Mouse (Mus musculus) mesoderm, embryonic 11.5 days (tissue): ENCODE measurements at regions not wholly inside any gene's neighbourhood (a gene's known extent, or its start where the extent isn't known, plus 50 kb on each side); places are given as distances from the start of the nearest gene placed in this dataset.

Source experiments
- DNase-seq: peaks from one replicate; pipeline ENCODE4 v3.0.0-alpha.2; 2012; ENCODE audit warnings: low read depth, low spot score

DNA sequence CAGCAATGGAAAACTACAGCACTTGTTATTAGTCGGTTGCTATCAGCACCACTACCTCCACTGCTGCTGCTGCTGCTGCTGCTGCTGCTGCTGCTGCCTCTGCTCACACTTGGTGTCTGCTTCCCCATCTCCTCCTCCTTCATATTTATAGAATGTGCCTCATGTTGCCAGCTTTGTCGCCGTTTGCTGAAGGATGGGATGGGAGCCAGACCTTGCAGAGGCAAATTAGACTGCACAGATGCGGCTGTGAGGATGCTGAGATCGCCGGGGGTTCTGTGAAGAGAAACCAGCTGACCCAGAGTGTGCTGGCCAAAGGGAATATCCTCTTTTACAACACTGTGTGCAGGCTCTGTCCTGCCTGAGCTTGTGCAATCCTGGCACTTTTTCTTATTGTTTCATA, 316.0 kb upstream of the Runx1 start:
- DNase-seq = no peak

DNA sequence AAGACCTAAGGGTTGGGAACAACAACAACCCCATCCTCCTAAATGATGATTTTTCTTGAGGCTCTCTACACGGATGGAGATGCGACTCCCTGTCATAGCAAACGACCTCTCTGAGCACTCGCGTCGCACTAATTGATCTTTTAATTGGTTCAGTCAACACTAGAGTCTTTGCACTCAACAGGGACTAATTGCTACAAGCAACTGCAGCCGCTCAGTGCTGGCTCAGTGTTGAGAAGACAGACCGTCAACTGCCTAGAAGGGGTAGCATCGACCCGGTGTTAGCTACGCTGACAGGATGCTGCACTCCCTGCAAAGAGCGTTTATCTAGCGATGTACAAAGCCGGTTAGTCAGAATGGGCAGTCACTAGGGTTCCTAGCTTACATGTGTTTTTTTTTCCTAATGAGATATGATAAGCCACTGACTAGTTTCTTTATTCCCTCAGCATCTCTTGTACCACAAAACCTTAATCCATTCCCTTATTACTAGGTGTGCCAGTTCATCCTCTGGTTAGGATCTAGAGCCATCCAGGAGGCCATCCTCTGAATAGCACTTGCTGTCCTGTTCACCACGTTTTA, 314.7 kb upstream of the Runx1 start:
- DNase-seq = no peak

DNA sequence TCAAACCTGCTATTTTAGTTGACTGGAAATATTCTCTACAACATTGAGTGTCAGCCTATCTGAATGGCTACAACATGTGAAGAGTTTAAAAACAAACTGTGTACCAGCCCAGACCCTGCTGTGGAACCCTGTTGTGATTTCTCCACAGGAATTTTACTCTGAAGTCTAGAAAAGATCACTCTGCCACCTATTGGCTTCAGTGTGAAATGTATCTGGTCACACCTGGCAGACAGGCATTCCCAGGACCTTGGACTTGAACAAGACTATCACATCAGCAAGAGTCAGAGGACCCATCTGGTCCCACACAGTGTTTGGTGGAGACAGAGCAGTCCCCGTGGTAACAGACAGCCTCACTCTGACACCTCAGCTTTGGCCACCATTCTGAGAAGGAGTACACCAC, 311.3 kb upstream of the Runx1 start:
- DNase-seq = peak; percentile 13

DNA sequence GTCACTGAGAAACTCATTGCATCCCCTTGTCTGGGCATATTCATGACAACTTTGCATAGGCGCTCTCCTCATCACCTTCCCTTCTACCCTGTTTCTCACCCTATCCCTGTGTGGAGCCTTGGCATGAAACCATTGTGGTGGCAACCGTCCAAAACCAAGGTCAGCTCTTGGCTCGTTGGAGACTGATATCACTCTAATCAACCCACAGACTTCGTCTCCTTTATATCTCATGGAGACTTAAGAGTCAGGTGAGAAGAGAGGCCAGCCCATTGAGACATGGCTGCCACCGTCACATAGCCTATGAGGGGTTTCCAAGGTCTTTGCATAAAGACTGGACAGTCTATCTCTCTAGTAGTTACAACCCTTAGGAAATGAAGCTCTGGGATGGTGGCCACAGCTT, 305.5 kb upstream of the Runx1 start:
- DNase-seq = no peak

DNA sequence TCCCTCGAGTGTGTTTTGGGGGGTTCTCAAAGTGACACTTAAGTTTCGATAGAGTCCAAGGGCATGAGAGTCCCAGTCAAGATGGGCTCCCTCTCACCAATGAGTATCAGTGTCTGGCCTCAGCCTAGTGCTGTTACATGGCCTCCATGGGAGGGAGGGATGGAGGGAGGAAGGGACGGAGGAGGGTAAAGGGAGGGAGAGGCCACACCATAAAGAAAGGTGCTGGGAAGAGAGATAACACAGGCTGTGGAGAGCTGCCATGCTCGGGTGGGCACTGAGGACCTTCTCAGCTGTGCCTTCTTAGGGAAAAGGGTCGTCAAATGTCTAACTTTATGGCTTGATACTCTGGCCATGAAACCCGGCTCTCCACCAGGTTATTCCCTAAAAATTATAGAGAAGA, 304.7 kb upstream of the Runx1 start:
- DNase-seq = no peak

DNA sequence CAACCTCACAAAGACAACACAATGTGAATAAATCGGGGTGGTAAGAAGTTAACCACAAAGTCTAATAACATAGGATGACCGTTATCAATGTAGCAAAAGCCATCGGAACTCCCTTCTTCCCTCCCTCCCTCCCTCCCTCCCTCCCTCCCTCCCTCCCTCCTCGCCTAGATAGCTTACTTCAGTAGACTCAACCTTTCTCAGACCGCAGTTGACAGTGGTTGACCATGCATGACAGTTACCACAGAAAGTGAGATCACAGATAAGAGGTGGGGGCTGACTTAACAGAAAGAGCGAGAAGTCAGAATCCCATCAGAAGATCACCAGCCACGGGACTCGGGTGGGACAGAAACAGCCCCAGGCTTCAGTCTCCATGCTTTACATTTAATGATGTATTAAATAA, 297.8 kb upstream of the Runx1 start:
- no peak for DNase-seq

DNA sequence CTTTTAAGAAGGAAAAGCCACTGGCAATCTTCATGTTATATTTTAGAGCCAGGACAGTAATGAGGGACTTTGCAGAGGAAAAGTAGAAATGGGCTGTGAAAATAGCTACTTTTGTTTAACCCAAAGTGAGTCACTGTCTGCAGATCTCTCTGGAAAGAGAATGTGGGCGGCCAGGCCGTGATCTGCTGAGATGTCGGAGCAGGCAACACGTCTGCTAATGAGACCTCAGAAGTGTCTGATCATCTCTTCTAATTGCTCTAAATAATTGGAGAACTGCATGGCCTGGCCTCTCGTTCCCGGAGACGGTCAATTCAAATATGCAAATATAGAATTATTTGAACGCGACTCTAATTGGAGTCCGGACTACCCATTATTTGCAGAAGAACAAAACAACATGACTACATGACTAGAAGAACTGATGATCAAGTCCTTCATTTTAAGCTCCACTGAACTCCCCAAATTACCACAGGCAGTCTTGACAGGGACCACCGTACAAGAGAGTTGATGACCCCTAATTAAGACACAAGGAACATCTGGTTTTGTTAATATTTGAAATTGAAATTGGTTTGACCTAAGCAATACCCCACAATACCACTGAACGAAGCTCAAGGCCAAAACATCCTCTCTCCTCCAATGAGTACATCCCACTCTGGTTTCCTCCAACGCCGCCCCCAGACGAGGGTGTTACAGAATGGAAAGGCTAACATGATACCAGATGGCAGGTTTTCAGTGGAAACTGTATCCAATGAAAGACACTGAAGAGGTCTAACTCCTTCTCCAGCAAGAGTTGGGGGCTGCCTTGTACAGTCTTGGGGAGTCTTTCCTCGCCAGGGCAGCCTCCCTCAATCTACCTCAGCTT, 290.4 kb upstream of the Runx1 start:
- DNase-seq = no peak

DNA sequence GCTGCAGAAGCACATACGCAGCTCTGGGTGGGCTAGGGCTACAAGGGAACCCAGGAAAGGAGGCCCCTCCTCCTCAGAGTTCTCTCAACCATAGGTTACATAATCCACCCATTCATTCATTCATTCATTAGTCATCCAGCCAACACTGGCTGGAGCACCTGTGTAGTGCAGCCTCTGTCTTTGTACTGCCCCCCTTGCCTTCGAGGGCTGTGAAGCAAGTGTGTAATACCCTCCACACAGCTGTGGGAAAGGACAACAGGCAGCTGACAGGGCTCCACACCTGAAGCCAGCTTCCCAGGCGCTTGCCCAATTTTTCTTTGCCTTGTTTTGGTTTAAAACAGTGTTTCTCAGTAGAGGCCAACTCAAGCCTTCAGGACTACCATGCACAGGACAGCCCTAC, 285.0 kb upstream of the Runx1 start:
- DNase-seq = no peak

DNA sequence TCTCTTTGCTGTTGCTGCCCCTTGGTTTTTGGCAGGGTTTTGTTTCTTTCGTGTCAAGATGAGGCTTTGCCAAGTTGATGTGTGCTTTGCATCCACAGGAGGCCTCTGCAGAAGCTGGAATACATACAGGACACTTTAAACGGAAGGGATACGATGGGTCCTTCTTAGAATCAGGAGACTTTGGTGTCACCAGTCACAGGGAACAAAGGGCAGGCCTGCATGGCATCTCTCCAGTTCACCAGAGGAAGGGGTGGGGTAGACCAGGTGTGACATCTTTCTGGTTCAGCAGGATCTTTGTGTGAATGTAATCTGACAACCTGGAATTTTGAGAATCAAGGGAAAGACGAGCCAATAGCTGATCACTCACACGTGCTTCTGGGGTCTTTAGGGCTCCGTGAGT, 284.5 kb upstream of the Runx1 start:
- no peak for DNase-seq

DNA sequence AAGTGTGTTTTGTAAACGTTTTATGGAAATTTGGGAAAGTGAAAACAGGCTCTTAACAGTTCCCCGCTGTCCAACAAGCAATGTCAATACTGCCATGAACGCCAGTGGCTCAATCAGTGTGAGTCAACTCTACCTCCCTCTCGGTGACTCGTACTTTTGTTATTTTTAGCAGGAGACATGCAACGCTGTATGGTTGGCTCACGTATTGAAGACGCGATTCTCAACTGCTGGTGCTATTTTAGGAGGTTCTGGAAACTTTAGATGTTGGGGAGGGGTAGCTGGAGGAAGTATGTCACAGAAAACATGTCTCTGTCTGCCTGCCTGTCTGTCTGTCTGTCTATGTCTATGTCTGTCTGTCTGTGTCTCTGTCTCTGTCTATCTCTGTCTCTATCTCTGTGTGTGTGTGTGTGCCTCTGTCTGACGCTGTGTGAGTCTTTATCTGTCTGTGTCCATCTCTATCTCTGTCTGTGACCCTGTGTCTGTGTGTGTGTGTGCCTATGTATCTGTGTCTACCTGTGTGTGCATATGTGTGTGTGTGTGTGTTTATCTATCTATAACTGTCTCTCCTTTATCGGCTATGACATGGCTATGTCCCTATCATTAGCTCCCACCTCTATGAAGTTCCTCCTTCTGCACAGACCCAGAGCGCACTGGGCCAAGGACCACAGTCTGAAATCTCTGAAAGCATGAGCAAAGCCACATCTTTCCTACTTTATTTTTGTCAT, 283.9 kb upstream of the Runx1 start:
- DNase-seq = no peak

DNA sequence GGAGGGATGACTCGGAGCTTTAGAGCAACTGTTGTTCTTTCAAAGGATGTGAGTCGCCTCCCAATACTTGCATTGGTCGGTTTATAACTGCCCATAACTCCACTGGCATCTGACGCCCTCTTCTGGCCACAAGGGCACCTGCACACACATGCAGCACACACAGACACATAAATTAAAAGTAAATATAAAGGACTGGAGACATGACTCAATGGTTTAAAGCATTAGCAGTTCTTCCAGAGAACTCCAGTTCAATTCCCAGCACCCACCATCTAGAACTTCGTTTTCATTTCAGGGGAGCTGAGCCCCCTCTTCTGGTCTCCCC, 281.5 kb upstream of the Runx1 start:
- DNase-seq = no peak

DNA sequence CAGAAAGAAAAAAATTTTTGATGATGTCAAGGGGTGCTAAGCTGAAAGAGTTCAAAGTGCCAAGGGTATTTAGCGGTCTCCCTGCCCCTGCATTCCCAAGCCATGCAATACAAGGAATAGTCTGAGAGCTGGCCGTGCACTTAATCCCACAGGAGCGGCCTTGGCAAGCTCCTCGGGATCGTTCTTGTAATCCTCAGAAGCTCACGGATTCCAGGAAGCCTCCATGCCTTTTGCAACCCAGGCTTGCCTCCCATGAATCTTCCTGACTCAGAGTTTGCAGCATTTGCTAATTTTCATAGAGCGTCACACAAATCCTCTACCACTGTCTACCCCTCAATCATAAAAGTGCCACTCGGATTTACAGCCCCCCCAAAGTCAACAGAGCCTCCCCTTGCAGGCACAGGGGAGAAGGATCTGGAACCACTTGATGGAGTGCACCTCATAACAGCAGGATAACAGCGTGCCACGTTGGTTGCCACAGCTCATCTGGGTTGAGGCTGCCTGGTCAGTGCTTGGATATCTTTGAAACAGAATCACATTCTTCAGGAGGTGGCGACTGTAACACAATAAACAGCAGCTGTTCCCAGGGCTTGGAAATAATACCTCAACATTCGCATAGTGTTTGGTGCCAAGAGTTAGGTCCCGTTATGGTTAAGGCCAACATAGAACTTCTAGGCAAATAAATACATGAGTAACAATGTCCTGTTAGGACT, 281.0 kb upstream of the Runx1 start:
- peak; percentile 8 for DNase-seq

DNA sequence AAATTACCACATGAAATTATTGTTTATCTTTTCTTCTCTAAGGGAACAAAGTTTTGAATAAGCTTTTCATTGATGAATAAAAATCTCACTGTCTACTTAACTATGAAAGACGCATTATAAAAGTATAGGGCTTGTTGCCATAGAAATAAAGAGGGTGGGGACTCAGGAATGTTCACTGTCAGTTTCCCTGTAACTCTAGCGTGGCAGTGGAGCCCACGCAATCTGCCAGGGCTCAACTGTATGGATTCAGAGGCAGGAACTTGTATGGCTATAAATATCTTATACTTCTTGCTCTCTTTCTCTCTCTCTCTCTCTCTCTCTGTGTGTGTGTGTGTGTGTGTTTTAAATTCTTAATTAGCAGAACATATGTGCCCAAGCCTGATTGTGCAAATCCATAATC, 276.2 kb upstream of the Runx1 start:
- no peak for DNase-seq

DNA sequence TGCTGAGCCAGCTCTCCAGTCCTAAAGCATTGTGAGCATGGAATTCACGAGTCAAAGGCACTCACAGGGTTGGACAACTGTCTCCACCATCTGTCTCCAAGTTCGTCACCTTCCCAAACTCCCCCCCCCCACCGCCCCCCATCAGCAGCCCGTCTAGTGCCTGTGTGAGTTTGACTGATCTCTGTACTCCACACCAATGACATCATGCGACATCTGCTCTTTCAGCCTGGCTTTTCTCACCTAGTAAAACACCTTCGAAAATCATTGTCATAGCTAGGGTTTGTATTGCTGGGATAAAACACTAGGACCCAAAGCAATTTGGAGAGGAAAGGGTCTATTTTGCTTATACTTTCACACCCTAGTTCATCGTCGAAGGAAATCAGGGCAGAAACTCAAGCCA, 272.1 kb upstream of the Runx1 start:
- no peak for DNase-seq

DNA sequence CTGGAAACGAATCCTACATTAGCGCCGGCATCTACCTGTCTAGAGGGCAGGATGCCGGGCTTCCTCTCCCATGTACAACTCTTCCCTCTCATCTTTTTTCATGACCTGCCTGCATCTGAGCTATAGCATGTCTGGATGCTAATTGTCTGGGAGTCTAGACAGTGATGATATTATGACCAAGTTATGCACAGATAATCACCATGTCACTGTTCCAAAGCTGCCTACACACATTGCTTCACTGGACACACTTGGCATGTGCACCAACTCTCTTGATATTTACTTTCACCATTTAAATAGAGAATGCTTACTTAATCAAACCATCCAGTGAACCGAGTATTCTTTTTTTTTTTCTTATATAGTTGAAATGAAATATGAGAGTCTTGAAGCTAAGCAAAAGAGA, 270.2 kb upstream of the Runx1 start:
- no peak for DNase-seq

DNA sequence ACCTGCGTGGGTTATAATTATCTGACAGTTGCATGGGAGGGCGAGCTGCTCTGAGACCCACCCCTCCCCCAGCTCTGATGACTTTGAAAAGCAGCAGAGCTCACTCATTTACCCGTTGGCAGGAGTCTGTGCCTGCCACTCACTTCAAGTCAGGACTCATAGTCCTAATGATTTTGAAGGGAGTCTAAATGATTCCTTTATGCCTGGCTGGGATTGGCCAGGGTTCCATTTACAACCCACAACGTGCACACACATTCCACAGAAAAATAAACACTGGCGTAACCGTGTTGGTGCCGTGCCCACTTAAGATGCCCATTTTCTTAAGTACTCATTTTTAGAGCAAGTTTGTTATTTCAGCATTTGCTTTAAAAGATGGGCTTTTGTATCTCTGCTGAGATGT, 266.8 kb upstream of the Runx1 start:
- DNase-seq = no peak

DNA sequence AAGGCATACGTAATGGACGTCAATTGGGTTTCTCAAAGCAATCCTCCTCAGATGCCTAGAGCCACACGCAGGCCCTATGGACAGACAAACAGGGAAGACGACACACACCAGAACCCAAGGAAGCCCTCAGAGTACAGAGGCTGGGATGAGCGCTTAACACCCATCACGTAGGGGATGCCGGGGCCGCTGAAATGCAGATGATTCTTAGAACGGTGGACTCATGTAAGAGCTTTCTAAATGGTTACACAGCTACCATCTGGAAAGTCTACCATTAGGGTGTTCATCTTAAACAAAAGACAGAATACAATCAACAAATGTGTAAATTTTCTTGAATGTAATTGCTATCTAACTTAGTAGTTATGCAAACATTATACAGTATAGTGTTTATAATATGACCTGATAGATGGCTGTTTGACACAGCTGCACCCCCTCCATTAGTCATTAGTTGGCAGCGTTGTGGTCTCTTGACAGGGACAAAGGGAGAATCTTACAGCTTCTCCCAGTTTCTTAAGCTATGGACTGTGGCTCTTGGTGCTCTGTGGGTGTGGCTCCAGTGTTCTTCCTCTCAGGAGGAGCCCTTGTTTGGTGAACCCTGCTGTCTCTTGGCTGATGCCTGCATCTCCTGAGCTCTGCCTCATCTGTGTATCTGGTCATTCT, 259.4 kb upstream of the Runx1 start:
- DNase-seq = no peak

DNA sequence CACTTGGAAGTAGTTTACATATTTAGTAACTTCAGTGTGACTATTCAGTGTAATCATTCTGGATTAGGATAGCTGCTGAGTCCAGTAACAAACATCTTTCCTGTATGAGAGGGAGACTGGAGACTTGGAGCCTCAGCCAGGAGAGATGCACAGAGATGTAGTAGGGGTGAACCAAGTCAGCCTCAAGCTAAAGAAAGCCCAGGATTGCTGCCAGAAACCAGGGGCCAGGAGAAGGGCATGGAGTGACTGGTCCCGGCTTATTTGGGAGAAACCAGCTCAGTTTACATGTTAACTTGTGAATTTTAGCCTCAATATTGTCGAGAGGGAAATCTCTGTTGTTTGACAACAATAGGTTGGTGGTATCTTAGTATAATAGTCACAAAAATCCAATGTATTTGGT, 257.8 kb upstream of the Runx1 start:
- no peak for DNase-seq

DNA sequence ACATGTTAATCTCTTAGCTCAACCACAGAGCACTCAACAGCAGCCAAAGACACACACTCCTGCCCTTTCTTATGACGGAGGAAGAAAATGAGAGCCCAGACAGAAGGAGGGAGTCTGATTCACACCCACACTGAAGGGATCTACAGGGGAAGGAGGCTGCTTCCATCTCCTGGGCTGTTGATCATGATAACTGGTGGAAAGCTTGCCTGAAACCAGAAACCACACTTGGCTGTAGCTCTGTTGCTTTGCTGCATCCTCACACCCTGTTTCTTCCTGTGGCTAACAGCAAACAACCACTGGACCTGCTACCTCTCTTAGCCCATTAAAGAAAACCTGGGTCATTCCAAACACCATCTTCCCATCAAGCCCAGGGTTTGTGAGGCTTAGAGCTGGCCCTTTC, 257.2 kb upstream of the Runx1 start:
- no peak for DNase-seq

DNA sequence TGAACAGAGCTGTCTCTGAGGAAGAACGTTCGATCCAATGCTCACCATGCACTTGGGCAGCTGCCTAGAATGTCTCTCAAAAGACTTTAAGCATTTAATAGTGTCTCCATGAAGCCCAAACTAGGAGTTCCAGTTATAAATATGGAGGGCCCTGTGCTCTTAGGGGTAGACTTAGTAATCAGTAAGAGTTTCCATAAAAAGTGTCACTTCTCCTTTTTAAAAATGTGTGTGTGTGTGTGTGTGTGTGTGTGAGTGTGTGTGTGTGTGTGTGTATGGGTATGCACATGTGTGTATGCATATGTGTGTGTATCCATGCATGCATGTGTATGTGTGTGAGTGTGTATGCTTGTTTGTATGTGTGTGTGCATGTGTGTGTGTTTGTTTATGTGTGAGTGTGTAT, 255.6 kb upstream of the Runx1 start:
- DNase-seq = no peak

DNA sequence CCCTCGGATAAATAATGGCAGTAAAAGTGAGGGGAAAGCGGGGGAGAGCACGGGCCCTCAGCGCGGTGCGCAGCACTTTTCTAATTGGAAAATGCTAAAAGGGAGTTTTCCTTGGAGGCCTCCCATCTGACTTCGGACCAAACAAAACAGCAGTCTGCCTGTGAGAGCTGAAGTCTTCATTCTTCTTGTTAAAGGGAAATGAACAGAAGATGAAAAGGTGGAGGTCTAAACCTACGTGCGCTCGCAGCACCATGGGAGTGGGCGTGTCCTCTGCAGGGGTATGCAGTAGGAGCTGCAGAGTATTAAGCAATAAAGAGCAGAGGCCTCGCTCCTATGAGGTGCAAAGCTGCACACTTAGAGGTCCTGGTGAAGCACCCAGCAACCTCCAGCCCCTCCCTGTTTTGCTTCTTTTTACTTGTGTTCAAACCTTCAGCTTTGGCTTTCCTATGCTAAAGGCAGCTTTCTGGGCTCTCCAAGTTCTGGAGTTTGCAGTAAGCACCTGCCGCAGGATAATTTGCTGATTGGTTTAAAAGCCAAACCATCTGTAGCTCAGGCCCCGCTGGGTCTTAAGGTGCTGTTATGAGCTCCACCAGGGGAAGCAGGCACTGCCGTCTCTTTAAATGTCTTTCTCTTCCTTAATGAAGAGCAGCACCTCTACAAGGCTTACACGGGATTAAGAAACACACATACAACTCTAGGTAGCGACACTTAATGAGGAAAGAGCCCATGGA, 253.9 kb upstream of the Runx1 start:
- peak; percentile 18 for DNase-seq
